Mouse (Mus musculus): ENCODE measurements around the gene Slc38a5. TPM values are rescaled to one million over a fixed set of nuclear protein-coding genes. Genes with fewer than 3 reads are reported as not detected.

The Slc38a5 gene
- polyA plus RNA-seq, 1 experiment from 2014 or later, result 14.9 TPM

Other genes with a start within 250 kb of the Slc38a5 start
- 62.3 and 72.1 TPM in 2 replicates for gene Suv39h1, start 196.4 kb upstream of the Slc38a5 start, polyA plus RNA-seq (2015; fragmentation: Nextera tagmentation; extraction: Ambion mirVana)
- gene Was, start 180.6 kb upstream of the Slc38a5 start, polyA plus RNA-seq (2015; fragmentation: Nextera tagmentation; extraction: Ambion mirVana), result 0.10 TPM in 1 of 2 replicates, not detected in the other
- 36.2 and 43.6 TPM in 2 replicates for gene Wdr13, start 138.2 kb upstream of the Slc38a5 start, polyA plus RNA-seq (2015; fragmentation: Nextera tagmentation; extraction: Ambion mirVana)
- gene Rbm3, start 125.3 kb upstream of the Slc38a5 start, polyA plus RNA-seq (2015; fragmentation: Nextera tagmentation; extraction: Ambion mirVana), result 483 and 515 TPM in 2 replicates
- gene Tbc1d25, start 95.0 kb upstream of the Slc38a5 start, polyA plus RNA-seq (2015; fragmentation: Nextera tagmentation; extraction: Ambion mirVana), result 14.2 and 15.7 TPM in 2 replicates
- 21.2 and 21.5 TPM in 2 replicates for gene Ebp, start 77.6 kb upstream of the Slc38a5 start, polyA plus RNA-seq (2015; fragmentation: Nextera tagmentation; extraction: Ambion mirVana)
- gene Porcn, start 64.6 kb upstream of the Slc38a5 start, polyA plus RNA-seq (2015; fragmentation: Nextera tagmentation; extraction: Ambion mirVana), result 29.1 and 32.3 TPM in 2 replicates
- 51.3 and 51.7 TPM in 2 replicates for gene Ftsj1, start 18.7 kb upstream of the Slc38a5 start, polyA plus RNA-seq (2015; fragmentation: Nextera tagmentation; extraction: Ambion mirVana)
- gene Ssxb10, start 56.3 kb downstream of the Slc38a5 start, polyA plus RNA-seq (2015; fragmentation: Nextera tagmentation; extraction: Ambion mirVana), result not detected in 2 replicates
- not detected in 2 replicates for gene Ssxb9, start 95.8 kb downstream of the Slc38a5 start, polyA plus RNA-seq (2015; fragmentation: Nextera tagmentation; extraction: Ambion mirVana)
- not detected in 2 replicates for gene Ssxb1, start 142.2 kb downstream of the Slc38a5 start, polyA plus RNA-seq (2015; fragmentation: Nextera tagmentation; extraction: Ambion mirVana)
- not detected in 2 replicates for gene Ssxb2, start 190.6 kb downstream of the Slc38a5 start, polyA plus RNA-seq (2015; fragmentation: Nextera tagmentation; extraction: Ambion mirVana)

Data from forebrain, embryonic 13.5 days (tissue).